Mouse (Mus musculus) thymus, adult 2 months (tissue): Measurements from ENCODE around the gene Zbtb44.

Experiments used
- CTCF ChIP-seq: fragments of 200-500 bp; IDR thresholded peaks from 2 replicates; pipeline ENCODE4 v1.5.1; 2012; ENCODE audit warnings: mild to moderate bottlenecking, control low read depth, low read length, moderate library complexity, borderline replicate concordance; ENCODE audit not compliant: control insufficient read depth, poor library complexity, insufficient read depth; ENCODE audit errors: extremely low read depth
- POLR2A ChIP-seq: fragments of 200-500 bp; IDR thresholded peaks from 2 replicates; pipeline ENCODE4 v1.6.1; 2012; ENCODE audit warnings: mild to moderate bottlenecking, low read length, control low read depth, moderate library complexity; ENCODE audit not compliant: control insufficient read depth, poor library complexity, insufficient read depth; ENCODE audit errors: extremely low read depth

DNA sequence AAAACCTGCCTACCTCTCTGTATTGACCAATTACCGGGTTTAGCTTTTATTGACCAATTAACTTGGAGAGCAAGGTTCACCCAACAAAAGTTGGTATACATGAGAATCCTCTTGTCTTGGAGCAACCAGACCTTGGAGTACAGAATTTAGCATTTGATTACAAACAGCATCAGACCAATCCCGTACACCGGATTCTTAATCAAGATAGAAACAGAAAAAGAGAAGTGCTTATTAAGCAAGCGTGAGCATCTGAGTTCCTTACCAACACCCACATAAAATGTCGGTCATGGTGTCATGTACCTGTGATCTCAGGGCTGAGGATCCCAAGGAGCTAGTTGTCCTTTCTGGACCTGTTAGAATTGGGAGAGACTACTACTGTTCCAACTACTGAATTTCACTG lies 19.8 kb downstream of the Zbtb44 start:
- TF ChIP-seq POLR2A (no peak), CTCF (no peak)
